Mouse (Mus musculus) MEL (cell line): ENCODE measurements around the gene Tbl2.

Experiments used
- CTCF ChIP-seq, 3 experiments: IDR thresholded peaks in 2 of 3; conservative IDR thresholded peaks in 1 of 3; 2 replicates each; pipeline ENCODE4 v1.5.1; 2011 to 2012; ENCODE audit warnings: low read length in 3 of 3, low read depth in 2 of 3, mild to moderate bottlenecking in 2 of 3, improper control_type of control experiment in 1 of 3, inconsistent platforms in 1 of 3, mixed read lengths in 1 of 3, moderate library complexity in 1 of 3; ENCODE audit not compliant: control insufficient read depth in 1 of 3, insufficient read depth in 1 of 3, poor library complexity in 1 of 3, severe bottlenecking in 1 of 3
- KAT2A ChIP-seq: conservative IDR thresholded peaks from 2 replicates; pipeline ENCODE4 v1.6.1; 2012; ENCODE audit warnings: low read depth, low read length, improper control_type of control experiment, inconsistent platforms
- SMC3 ChIP-seq: IDR thresholded peaks from 2 replicates; pipeline ENCODE4 v1.6.1; 2011; ENCODE audit warnings: low read depth, low read length, improper control_type of control experiment

GRCm38 (mm10) chr5:135161650-135162049 lies 12.2 kb downstream of the Tbl2 start:
- TF ChIP-seq SMC3 (no peak), CTCF (IDR thresholded peaks at IDR 0.05 in 2 of 3, conservative IDR thresholded peaks at IDR 0.05 in 1 of 3; ENCODE audit: control insufficient read depth in 1 of 3, insufficient read depth in 1 of 3, low read depth in 2 of 3, low read length in 3 of 3, poor library complexity in 1 of 3, severe bottlenecking in 1 of 3) (no peak), KAT2A (no peak)
